Mouse (Mus musculus): ENCODE results near the gene Neil1.

GRCm38 (mm10) chr9:57138507-57138906, 9.6 kb downstream of the Neil1 start:
- TF ChIP-seq CTCF (IDR thresholded peaks at IDR 0.05; ENCODE audit: control insufficient read depth, insufficient read depth, insufficient replicate concordance, low read depth, low read length) (no peak), POLR2A (IDR thresholded peaks at IDR 0.05; ENCODE audit: control insufficient read depth, low read depth, low read length) (no peak)
